Mouse (Mus musculus) bone marrow, adult 2 months (tissue): ENCODE results near the gene Syt9.

ENCODE experiments used
- CTCF ChIP-seq: fragments of 200-500 bp; IDR thresholded peaks from 2 replicates; pipeline ENCODE4 v1.5.1; 2011; ENCODE audit warnings: low read length, control low read depth; ENCODE audit not compliant: control insufficient read depth, insufficient read depth
- POLR2A ChIP-seq: fragments of 200-500 bp; IDR thresholded peaks from 2 replicates; pipeline ENCODE4 v1.6.1; 2011; ENCODE audit warnings: low read depth, mild to moderate bottlenecking, control low read depth, low read length, borderline replicate concordance; ENCODE audit not compliant: control insufficient read depth

DNA sequence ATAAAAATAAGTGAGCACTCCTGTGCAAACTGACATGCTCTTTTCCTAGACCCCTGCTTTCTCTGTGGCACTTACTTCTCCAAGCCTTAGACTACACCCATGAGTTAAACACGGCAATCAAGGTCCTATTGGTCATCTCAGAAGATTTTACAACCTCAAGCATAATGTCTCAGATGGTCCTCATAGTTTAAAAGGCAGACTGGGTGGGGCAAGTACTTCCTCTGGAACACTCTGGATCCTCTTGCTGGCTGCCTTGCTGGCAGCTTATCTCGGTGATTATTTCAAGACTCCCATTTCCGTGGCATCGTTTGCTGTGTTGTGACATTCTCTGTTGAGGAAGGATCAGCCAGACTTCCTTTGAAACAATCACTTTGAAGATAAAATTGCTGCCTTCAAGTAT, 169.5 kb downstream of the Syt9 start:
- TF ChIP-seq POLR2A (no peak), CTCF (no peak)
